Mouse (Mus musculus): ENCODE data around the gene Hist3h2a.

GRCm38 (mm10) chr11:58954420-58955142 is at the start of gene Hist3h2a, which contains the start of gene Trim17:
- TF ChIP-seq CTCF (IDR thresholded peaks at IDR 0.05; ENCODE audit: low read depth) = peak; percentile 75
- peak; percentile 91 for TF ChIP-seq EP300 (IDR thresholded peaks at IDR 0.05; ENCODE audit: low read depth)

Measured in liver, postnatal 0 days (tissue).